Mouse (Mus musculus) spleen, embryonic (tissue): ENCODE results near the gene Chst11.

Experiments used
- CTCF ChIA-PET: fragments of 350-600 bp; sonication (Branson Sonifier 250); formaldehyde crosslinking; loops from one replicate; lab custom pipeline; 2022; lab: Charles Lee

Gene Chst11

GRCm38 (mm10) chr10:83167492-83167891, 182.2 kb downstream of the Chst11 start:
- CTCF ChIA-PET = no interaction called here

GRCm38 (mm10) chr10:83168303-83169056, 183.2 kb downstream of the Chst11 start:
- CTCF ChIA-PET = interaction anchor here (0.5 to 0.6 kb wide), 2 partner anchors 48 to 215 kb away, joined by 3 to 6 read pairs; no protein-coding TSS in a partner anchor

GRCm38 (mm10) chr10:83169554-83169953, 184.3 kb downstream of the Chst11 start:
- CTCF ChIA-PET = no interaction called here

- CTCF ChIA-PET = no interaction called here
Observed at GRCm38 (mm10) chr10:83178151-83178550, 192.9 kb downstream of the Chst11 start.

- CTCF ChIA-PET = no interaction called here
Observed at GRCm38 (mm10) chr10:83178661-83179060, 193.4 kb downstream of the Chst11 start.

- CTCF ChIA-PET = interaction anchor here (0.5 to 1.5 kb wide), 2 partner anchors 17 to 272 kb away, joined by 5 to 7 read pairs; no protein-coding TSS in a partner anchor
Observed at GRCm38 (mm10) chr10:83181831-83182572, 196.7 kb downstream of the Chst11 start.

GRCm38 (mm10) chr10:83182573-83182960, 197.3 kb downstream of the Chst11 start:
- CTCF ChIA-PET = interaction anchor here (0.5 to 1.5 kb wide), 2 partner anchors 16 to 273 kb away, joined by 5 to 7 read pairs; no protein-coding TSS in a partner anchor

- CTCF ChIA-PET = interaction anchor here (0.6 to 1.5 kb wide), 3 partner anchors 274 to 365 kb away, joined by 3 to 5 read pairs (median 3); no protein-coding TSS in a partner anchor
Observed at GRCm38 (mm10) chr10:83183634-83184479, 198.6 kb downstream of the Chst11 start.

- CTCF ChIA-PET = interaction anchor here (0.6 kb wide), 1 partner anchor 361 kb away, joined by 3 read pairs; no protein-coding TSS in a partner anchor
Observed at GRCm38 (mm10) chr10:83184480-83185069, 199.3 kb downstream of the Chst11 start.

GRCm38 (mm10) chr10:83185121-83185520, 199.8 kb downstream of the Chst11 start:
- CTCF ChIA-PET = no interaction called here

GRCm38 (mm10) chr10:83186167-83186566, 200.9 kb downstream of the Chst11 start:
- CTCF ChIA-PET = no interaction called here

- CTCF ChIA-PET = no interaction called here
Observed at GRCm38 (mm10) chr10:83186984-83187383, 201.7 kb downstream of the Chst11 start.

GRCm38 (mm10) chr10:83189071-83189470, 203.8 kb downstream of the Chst11 start:
- CTCF ChIA-PET = no interaction called here

GRCm38 (mm10) chr10:83191476-83191875, 206.2 kb downstream of the Chst11 start:
- CTCF ChIA-PET = no interaction called here

GRCm38 (mm10) chr10:83191982-83192381, 206.7 kb downstream of the Chst11 start:
- CTCF ChIA-PET = no interaction called here

GRCm38 (mm10) chr10:83197690-83198336, 212.5 kb downstream of the Chst11 start:
- CTCF ChIA-PET = interaction anchor here (0.6 to 1.0 kb wide), 2 partner anchors 58 to 71 kb away, joined by 3 to 10 read pairs; no protein-coding TSS in a partner anchor

- CTCF ChIA-PET = interaction anchor here (0.6 kb wide), 4 partner anchors 16 to 1480 kb away, joined by 3 to 9 read pairs (median 6); no protein-coding TSS in a partner anchor
Observed at GRCm38 (mm10) chr10:83198692-83199091, 213.4 kb downstream of the Chst11 start.

- CTCF ChIA-PET = interaction anchor here (0.6 to 0.7 kb wide), 2 partner anchors 187 to 209 kb away, joined by 3 read pairs; no protein-coding TSS in a partner anchor
Observed at GRCm38 (mm10) chr10:83199290-83199689, 214.0 kb downstream of the Chst11 start.

- CTCF ChIA-PET = no interaction called here
Observed at GRCm38 (mm10) chr10:83201525-83201924, 216.2 kb downstream of the Chst11 start.
